Mouse (Mus musculus): Measurements from ENCODE around the gene Dcun1d1.

Dcun1d1 gene

GRCm38 (mm10) chr3:35931359-35931758 lies 5.9 kb downstream of the Dcun1d1 start:
- DNase-seq (ENCODE audit: low spot score in 2 of 2) = no peak

GRCm38 (mm10) chr3:35929831-35930230 lies 7.4 kb downstream of the Dcun1d1 start:
- no peak for DNase-seq (ENCODE audit: low spot score in 2 of 2)

GRCm38 (mm10) chr3:35929406-35929805 lies 7.8 kb downstream of the Dcun1d1 start:
- no peak for DNase-seq (ENCODE audit: low spot score in 2 of 2)

GRCm38 (mm10) chr3:35925852-35926251 lies 11.4 kb downstream of the Dcun1d1 start:
- no peak for DNase-seq (ENCODE audit: low spot score in 2 of 2)

- DNase-seq (ENCODE audit: low spot score in 2 of 2) = no peak
These were observed 13.2 kb downstream of the Dcun1d1 start for GRCm38 (mm10) chr3:35924007-35924406.

GRCm38 (mm10) chr3:35923495-35923894 lies 13.8 kb downstream of the Dcun1d1 start:
- no peak for DNase-seq (ENCODE audit: low spot score in 2 of 2)

GRCm38 (mm10) chr3:35922522-35922921 lies 14.7 kb downstream of the Dcun1d1 start:
- no peak for DNase-seq (ENCODE audit: low spot score in 2 of 2)

- DNase-seq (ENCODE audit: low spot score in 2 of 2) = no peak
These were observed 19.0 kb downstream of the Dcun1d1 start for GRCm38 (mm10) chr3:35918229-35918628.

GRCm38 (mm10) chr3:35908982-35909680 lies 28.1 kb downstream of the Dcun1d1 start:
- no peak for DNase-seq (ENCODE audit: low spot score in 2 of 2)

GRCm38 (mm10) chr3:35900555-35901204 lies 36.6 kb downstream of the Dcun1d1 start:
- DNase-seq (ENCODE audit: low spot score in 2 of 2) = no peak

GRCm38 (mm10) chr3:35899109-35899508 lies 38.1 kb downstream of the Dcun1d1 start:
- DNase-seq (ENCODE audit: low spot score in 2 of 2) = no peak

- no peak for DNase-seq (ENCODE audit: low spot score in 2 of 2)
These were observed 39.3 kb downstream of the Dcun1d1 start for GRCm38 (mm10) chr3:35897900-35898299.

GRCm38 (mm10) chr3:35893156-35893555 lies 44.1 kb downstream of the Dcun1d1 start:
- no peak for DNase-seq (ENCODE audit: low spot score in 2 of 2)

- DNase-seq (ENCODE audit: low spot score in 2 of 2) = no peak
These were observed 46.1 kb downstream of the Dcun1d1 start for GRCm38 (mm10) chr3:35891123-35891522.

GRCm38 (mm10) chr3:35889531-35889930 lies 47.7 kb downstream of the Dcun1d1 start:
- no peak for DNase-seq (ENCODE audit: low spot score in 2 of 2)

- DNase-seq (ENCODE audit: low spot score in 2 of 2) = no peak
These were observed 54.0 kb downstream of the Dcun1d1 start for GRCm38 (mm10) chr3:35883267-35883666.

GRCm38 (mm10) chr3:35849326-35849725 lies 87.9 kb downstream of the Dcun1d1 start:
- DNase-seq (ENCODE audit: low spot score in 2 of 2) = no peak
